Comparison of ENCODE assay signal across 16 mouse cellular contexts in genomic region chr2:161042874-161043273, GRCm38 (mm10).
DNase-seq lines count a peak whose midpoint lies in the region; ATAC-seq and TF ChIP-seq lines count a peak whose summit lies in the region.
"Had no signal": no experiment of that assay in that cellular context is flagged by ENCODE, and none has a peak within 500 bp of the region (broad histone marks: within the 10 kb centered on the region; RNA-seq: fewer than 3 reads in every experiment).

No protein-coding gene starts in this region.

- H3K4me1 ChIP-seq in hindbrain, postnatal 0 days (ENCODE audit: insufficient read depth, low read length) = no peaks in the 10 kb centered on the region
- H3K4me1 ChIP-seq in hindbrain, embryonic 12.5 days = no peaks in the 10 kb centered on the region
- H3K4me1 ChIP-seq in testis, adult 2 months (ENCODE audit: control insufficient read depth, insufficient read depth, low read length) = no peaks in the 10 kb centered on the region
- H3K4me1 ChIP-seq in midbrain, embryonic 15.5 days = no peaks in the 10 kb centered on the region
- H3K4me1 ChIP-seq: embryonic facial prominence, embryonic 15.5 days; neural tube, embryonic 15.5 days had no signal

- no peak for ATAC-seq in hindbrain, postnatal 0 days
- no peak for ATAC-seq in hindbrain, embryonic 12.5 days (ENCODE audit: low FRiP score)
- ATAC-seq in midbrain, embryonic 15.5 days (replicated peaks) = no peak
- ATAC-seq: forebrain, embryonic 16.5 days had no signal

- no peak for DNase-seq in hindbrain, postnatal 0 days (ENCODE audit: low spot score)
- DNase-seq in testis, postnatal 14 days (ENCODE audit: low spot score) = no peak
- DNase-seq in ZHBTc4 (ENCODE audit: low read depth, low spot score) = peak; percentile 63
- no peak for DNase-seq in cerebellum, adult 18-20 months
- DNase-seq in cerebellum, postnatal 4 days (ENCODE audit: low spot score in 2 of 2) = no peak
- DNase-seq: cerebellum, postnatal 25 days; kidney, adult 11 months; lung, postnatal 10 days; midbrain, embryonic 14.5 days had no signal

- WGBS in hindbrain, postnatal 0 days = 68% methylated on average over 3 of the region's 3 CpGs
- WGBS in hindbrain, embryonic 12.5 days = 72% methylated on average over 3 of the region's 3 CpGs
- WGBS in midbrain, embryonic 15.5 days = 69% methylated on average over 3 of the region's 3 CpGs

- H3K9me3 ChIP-seq in hindbrain, postnatal 0 days (ENCODE audit: low read length) = no peaks in the 10 kb centered on the region
- no peaks in the 10 kb centered on the region for H3K9me3 ChIP-seq in hindbrain, embryonic 12.5 days (replicated peaks)
- H3K9me3 ChIP-seq in midbrain, embryonic 15.5 days = no peaks in the 10 kb centered on the region
- H3K9me3 ChIP-seq: embryonic facial prominence, embryonic 15.5 days; G1E; neural tube, embryonic 15.5 days had no signal

- H3K36me3 ChIP-seq in hindbrain, postnatal 0 days (ENCODE audit: insufficient read depth, low read length) = peaks cover 20% of the 10 kb centered on the region
- peaks cover 52% of the 10 kb centered on the region for H3K36me3 ChIP-seq in hindbrain, embryonic 12.5 days
- H3K36me3 ChIP-seq in testis, adult 2 months (ENCODE audit: control insufficient read depth, insufficient read depth, low read length) = no peaks in the 10 kb centered on the region
- H3K36me3 ChIP-seq in midbrain, embryonic 15.5 days (replicated peaks) = peaks cover 14% of the 10 kb centered on the region; the same call in 1 of the 2 replicates

- peak; percentile 38 for TF ChIP-seq CTCF in hindbrain, postnatal 0 days (IDR thresholded peaks at IDR 0.05; ENCODE audit: low read depth)
- peak; percentile 75; the same call in 1 of the 2 replicates for TF ChIP-seq CTCF in testis, adult 2 months (IDR thresholded peaks at IDR 0.05; ENCODE audit: control insufficient read depth, insufficient read depth, insufficient replicate concordance, low read depth, low read length)

- no peak for TF ChIP-seq POLR2A in testis, adult 2 months (IDR thresholded peaks at IDR 0.05; ENCODE audit: control insufficient read depth, low read depth, low read length)

- H3K4me2 ChIP-seq in hindbrain, postnatal 0 days (ENCODE audit: low read depth, low read length) = no peak overlapping the region
- no peak overlapping the region for H3K4me2 ChIP-seq in hindbrain, embryonic 12.5 days (replicated peaks)
- H3K4me2 ChIP-seq in midbrain, embryonic 15.5 days = no peak overlapping the region
- H3K4me2 ChIP-seq: embryonic facial prominence, embryonic 15.5 days; neural tube, embryonic 15.5 days had no signal

- H3K9ac ChIP-seq in hindbrain, postnatal 0 days (replicated peaks; ENCODE audit: low read length) = no peak overlapping the region
- no peak overlapping the region for H3K9ac ChIP-seq in hindbrain, embryonic 12.5 days
- H3K9ac ChIP-seq in midbrain, embryonic 15.5 days = no peak overlapping the region
- H3K9ac ChIP-seq: embryonic facial prominence, embryonic 15.5 days; neural tube, embryonic 15.5 days had no signal

- no peak overlapping the region for H3K27ac ChIP-seq in hindbrain, postnatal 0 days
- H3K27ac ChIP-seq in hindbrain, embryonic 12.5 days = no peak overlapping the region
- no peak overlapping the region for H3K27ac ChIP-seq in testis, adult 2 months (ENCODE audit: control insufficient read depth, insufficient read depth, low read depth, low read length)
- no peak overlapping the region for H3K27ac ChIP-seq in midbrain, embryonic 15.5 days
- H3K27ac ChIP-seq: embryonic facial prominence, embryonic 15.5 days; neural tube, embryonic 15.5 days had no signal

- H3K27me3 ChIP-seq in hindbrain, postnatal 0 days (ENCODE audit: insufficient read depth, low read length) = no peaks in the 10 kb centered on the region
- no peaks in the 10 kb centered on the region for H3K27me3 ChIP-seq in hindbrain, embryonic 12.5 days
- H3K27me3 ChIP-seq in testis, adult 2 months (ENCODE audit: control insufficient read depth, insufficient read depth, low read length) = no peaks in the 10 kb centered on the region
- H3K27me3 ChIP-seq in midbrain, embryonic 15.5 days (replicated peaks) = no peaks in the 10 kb centered on the region
- H3K27me3 ChIP-seq: embryonic facial prominence, embryonic 15.5 days; neural tube, embryonic 15.5 days had no signal

- no peak overlapping the region for H3K4me3 ChIP-seq in hindbrain, postnatal 0 days (ENCODE audit: low read length)
- H3K4me3 ChIP-seq in hindbrain, embryonic 12.5 days = no peak overlapping the region
- H3K4me3 ChIP-seq in testis, adult 2 months (ENCODE audit: control insufficient read depth, low read depth, low read length) = no peak overlapping the region
- H3K4me3 ChIP-seq in midbrain, embryonic 15.5 days = no peak overlapping the region
- H3K4me3 ChIP-seq: embryonic facial prominence, embryonic 15.5 days; neural tube, embryonic 15.5 days had no signal
